Mouse (Mus musculus): Measurements from ENCODE around the gene Obp2a. TPM values are rescaled to one million over a fixed set of nuclear protein-coding genes. Genes with fewer than 3 reads are reported as not detected.
"Not testable (repeated sequence)": the region's sequence is repeated elsewhere in the genome, so short reads cannot be mapped to it uniquely, and the experiment has no call there.

Obp2a gene
- polyA plus RNA-seq, 1 experiment = not detected

DNA sequence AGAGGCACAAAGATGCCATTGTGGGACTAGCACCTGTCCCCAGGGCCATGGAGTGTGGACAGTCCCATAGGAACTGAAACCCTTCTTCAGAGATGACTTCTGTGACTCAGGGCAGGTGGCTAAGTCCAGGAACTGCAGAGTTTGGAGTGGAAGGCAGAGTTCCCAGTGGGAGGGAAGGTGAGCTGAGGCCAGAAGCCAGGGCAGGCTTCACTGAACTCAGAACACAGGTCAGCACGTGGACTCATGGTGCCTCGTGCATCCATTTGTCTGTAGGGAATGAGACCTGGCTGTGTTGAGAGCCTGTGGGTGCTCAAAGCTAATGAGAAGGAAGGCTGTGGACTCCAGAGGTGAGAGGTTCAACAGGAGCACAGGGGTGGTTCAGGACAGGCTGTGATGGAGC is 1.1 kb upstream of the Obp2a start:
- no peak overlapping the region for H3K4me3 ChIP-seq (replicated peaks; ENCODE audit: control insufficient read depth, low read depth, low read length)
- TF ChIP-seq POLR2A (IDR thresholded peaks at IDR 0.05; ENCODE audit: borderline replicate concordance, control insufficient read depth, low read depth, low read length) (no peak), CTCF (IDR thresholded peaks at IDR 0.05; ENCODE audit: control insufficient read depth, insufficient read depth, low read length) (no peak)
- H3K27ac ChIP-seq (ENCODE audit: control insufficient read depth, insufficient read depth, low read depth, low read length, poor library complexity) = no peak overlapping the region
- WGBS = 78% methylated on average over 2 of the region's 2 CpGs
- H3K4me1 ChIP-seq (ENCODE audit: control insufficient read depth, insufficient read depth, low read length) = no peaks in the 10 kb centered on the region

DNA sequence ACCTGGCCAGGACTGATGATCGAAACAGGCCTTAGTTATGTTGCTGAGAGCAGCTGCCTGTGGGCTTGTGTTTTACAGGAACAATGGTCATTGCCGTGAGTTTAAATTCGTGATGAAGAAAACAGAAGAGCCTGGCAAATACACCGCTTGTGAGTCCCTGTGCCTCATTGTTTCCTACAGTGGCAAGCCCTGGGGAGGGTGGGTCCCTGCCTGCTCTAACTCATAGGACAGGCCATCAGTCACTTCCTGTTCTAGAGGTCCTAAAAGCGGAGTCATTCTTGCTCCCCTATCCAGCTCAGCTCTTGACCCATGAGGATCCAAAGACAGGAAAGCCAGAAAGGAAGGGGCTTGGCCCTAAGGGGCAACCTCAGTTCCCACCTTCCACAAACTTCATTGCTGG is 1.2 kb downstream of the Obp2a start:
- TF ChIP-seq CTCF (IDR thresholded peaks at IDR 0.05; ENCODE audit: control insufficient read depth, insufficient read depth, low read length) (no peak), POLR2A (IDR thresholded peaks at IDR 0.05; ENCODE audit: borderline replicate concordance, control insufficient read depth, low read depth, low read length) (no peak)
- Histone ChIP-seq H3K4me3 (replicated peaks; ENCODE audit: control insufficient read depth, low read depth, low read length) (no peak overlapping the region), H3K27ac (ENCODE audit: control insufficient read depth, insufficient read depth, low read depth, low read length, poor library complexity) (no peak overlapping the region), H3K4me1 (ENCODE audit: control insufficient read depth, insufficient read depth, low read length) (no peaks in the 10 kb centered on the region)
- 50% methylated on average over 5 of the region's 5 CpGs for WGBS

- Histone ChIP-seq H3K4me1 (ENCODE audit: control insufficient read depth, insufficient read depth, low read length) (no peaks in the 10 kb centered on the region), H3K4me3 (replicated peaks; ENCODE audit: control insufficient read depth, low read depth, low read length) (no peak overlapping the region), H3K27ac (ENCODE audit: control insufficient read depth, insufficient read depth, low read depth, low read length, poor library complexity) (no peak overlapping the region)
- TF ChIP-seq CTCF (IDR thresholded peaks at IDR 0.05; ENCODE audit: control insufficient read depth, insufficient read depth, low read length) = no peak
- TF ChIP-seq POLR2A (IDR thresholded peaks at IDR 0.05; ENCODE audit: borderline replicate concordance, control insufficient read depth, low read depth, low read length) = no peak
- 79% methylated on average over 4 of the region's 4 CpGs for WGBS
Observed at GRCm38 (mm10) chr2:25703706-25704105, 3.9 kb downstream of the Obp2a start.

GRCm38 (mm10) chr2:25706643-25707481 is 7.0 kb downstream of the Obp2a start, which contains the start of gene Bmyc:
Gene Bmyc (plus strand): TSS chr2:25706739.
- WGBS = under 1% methylated on average over 78 of the region's 78 CpGs
- Histone ChIP-seq H3K4me3 (replicated peaks; ENCODE audit: control insufficient read depth, low read depth, low read length) (peak within 1 kb of the TSS; percentile 71), H3K27ac (ENCODE audit: control insufficient read depth, insufficient read depth, low read depth, low read length, poor library complexity) (peak within 1 kb of the TSS; percentile 43), H3K4me1 (ENCODE audit: control insufficient read depth, insufficient read depth, low read length) (no peaks in the 10 kb centered on the region)
- TF ChIP-seq POLR2A (IDR thresholded peaks at IDR 0.05; ENCODE audit: borderline replicate concordance, control insufficient read depth, low read depth, low read length) (peak; percentile 47; the same call in 1 of the 2 replicates), CTCF (IDR thresholded peaks at IDR 0.05; ENCODE audit: control insufficient read depth, insufficient read depth, low read length) (peak; percentile 59)

DNA sequence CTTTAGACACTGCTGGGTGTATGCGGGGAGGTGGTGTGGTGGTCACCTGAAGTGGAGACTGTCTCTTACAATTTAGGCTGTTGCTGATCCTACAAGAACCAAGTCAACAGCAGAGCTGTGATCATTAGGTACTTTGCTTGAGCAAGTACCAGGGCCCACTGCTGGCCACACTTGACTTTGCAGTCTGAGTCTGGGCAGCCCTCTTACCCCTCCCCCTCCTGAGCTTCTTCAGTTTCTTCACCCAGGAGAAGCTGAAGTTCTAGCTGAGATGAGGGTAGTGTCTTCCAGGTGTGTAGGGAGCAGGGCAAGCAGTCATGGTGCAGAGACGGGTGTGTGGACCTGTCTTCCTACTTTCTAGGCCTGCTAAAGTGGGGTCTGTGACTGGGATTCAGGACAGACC is 8.3 kb downstream of the Obp2a start:
- no peaks in the 10 kb centered on the region for H3K4me1 ChIP-seq (ENCODE audit: control insufficient read depth, insufficient read depth, low read length)
- TF ChIP-seq POLR2A (IDR thresholded peaks at IDR 0.05; ENCODE audit: borderline replicate concordance, control insufficient read depth, low read depth, low read length) (no peak), CTCF (IDR thresholded peaks at IDR 0.05; ENCODE audit: control insufficient read depth, insufficient read depth, low read length) (no peak)
- peak overlapping the region; percentile 41 for H3K4me3 ChIP-seq (replicated peaks; ENCODE audit: control insufficient read depth, low read depth, low read length)
- WGBS = 60% methylated on average over 2 of the region's 2 CpGs
- peak overlapping the region; percentile 44; the same call in 1 of the 2 replicates for H3K27ac ChIP-seq (ENCODE audit: control insufficient read depth, insufficient read depth, low read depth, low read length, poor library complexity)

DNA sequence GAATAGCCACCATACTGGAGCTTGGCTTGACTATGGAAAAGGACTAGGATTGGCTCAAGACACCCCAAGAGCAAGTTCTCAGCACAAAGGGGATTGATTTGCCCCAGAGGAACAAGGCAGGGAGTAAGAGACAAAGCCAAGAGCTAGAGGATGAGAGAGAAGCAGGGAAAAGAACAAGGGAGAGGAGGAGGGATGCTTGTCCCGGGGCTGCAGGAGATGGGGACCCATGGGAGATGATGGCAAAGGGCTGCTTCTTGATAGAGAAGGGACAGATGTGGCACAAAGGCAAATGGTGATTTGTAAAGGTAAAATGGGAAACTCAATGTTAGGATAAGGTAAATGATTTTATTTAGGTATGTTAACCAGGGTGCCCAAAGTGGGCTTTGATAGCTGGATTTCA is 9.2 kb downstream of the Obp2a start:
- H3K27ac ChIP-seq (ENCODE audit: control insufficient read depth, insufficient read depth, low read depth, low read length, poor library complexity); H3K4me1 ChIP-seq (ENCODE audit: control insufficient read depth, insufficient read depth, low read length); H3K4me3 ChIP-seq (replicated peaks; ENCODE audit: control insufficient read depth, low read depth, low read length): not testable (repeated sequence)
- WGBS = 83% methylated on average over 1 of the region's 1 CpGs

GRCm38 (mm10) chr2:25709791-25710190 is 9.9 kb downstream of the Obp2a start:
- H3K27ac ChIP-seq (ENCODE audit: control insufficient read depth, insufficient read depth, low read depth, low read length, poor library complexity); H3K4me1 ChIP-seq (ENCODE audit: control insufficient read depth, insufficient read depth, low read length); H3K4me3 ChIP-seq (replicated peaks; ENCODE audit: control insufficient read depth, low read depth, low read length): not testable (repeated sequence)
- WGBS = 63% methylated on average over 2 of the region's 2 CpGs

DNA sequence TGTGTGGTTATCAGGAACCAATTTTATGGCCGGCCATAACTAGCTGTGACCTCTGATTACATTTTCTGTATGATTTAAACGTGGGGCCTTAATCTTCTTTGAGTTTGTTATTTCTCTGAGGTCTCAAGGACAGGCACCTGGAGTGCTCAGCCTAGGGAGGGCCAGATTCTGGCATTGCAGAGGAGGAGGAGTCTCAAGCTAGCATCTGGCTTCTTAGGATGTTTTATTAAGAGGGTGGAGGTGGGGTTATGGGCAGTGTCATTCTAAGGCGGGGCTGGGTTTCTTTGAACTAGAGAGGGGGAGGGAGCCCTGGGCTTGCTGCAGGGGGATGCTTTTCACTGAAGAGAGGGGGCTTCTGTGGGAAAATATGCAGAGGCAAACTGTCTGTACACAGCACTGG is 11.8 kb downstream of the Obp2a start:
- WGBS = 66% methylated on average over 3 of the region's 3 CpGs
- H3K4me3 ChIP-seq (replicated peaks; ENCODE audit: control insufficient read depth, low read depth, low read length); H3K4me1 ChIP-seq (ENCODE audit: control insufficient read depth, insufficient read depth, low read length); H3K27ac ChIP-seq (ENCODE audit: control insufficient read depth, insufficient read depth, low read depth, low read length, poor library complexity): not testable (repeated sequence)

- TF ChIP-seq POLR2A (IDR thresholded peaks at IDR 0.05; ENCODE audit: borderline replicate concordance, control insufficient read depth, low read depth, low read length) (no peak), CTCF (IDR thresholded peaks at IDR 0.05; ENCODE audit: control insufficient read depth, insufficient read depth, low read length) (no peak)
- Histone ChIP-seq H3K4me3 (replicated peaks; ENCODE audit: control insufficient read depth, low read depth, low read length) (no peak overlapping the region), H3K27ac (ENCODE audit: control insufficient read depth, insufficient read depth, low read depth, low read length, poor library complexity) (no peak overlapping the region), H3K4me1 (ENCODE audit: control insufficient read depth, insufficient read depth, low read length) (no peaks in the 10 kb centered on the region)
Observed at GRCm38 (mm10) chr2:25717222-25717621, 17.4 kb downstream of the Obp2a start.

Measured in bone marrow, adult 2 months (tissue).